Mouse (Mus musculus): ENCODE measurements around the gene Aamp. TPM values are rescaled to one million over a fixed set of nuclear protein-coding genes. Genes with fewer than 3 reads are reported as not detected.

The Aamp gene
- total and polyA plus RNA-seq, 2 experiments, result 112 to 156 TPM

DNA sequence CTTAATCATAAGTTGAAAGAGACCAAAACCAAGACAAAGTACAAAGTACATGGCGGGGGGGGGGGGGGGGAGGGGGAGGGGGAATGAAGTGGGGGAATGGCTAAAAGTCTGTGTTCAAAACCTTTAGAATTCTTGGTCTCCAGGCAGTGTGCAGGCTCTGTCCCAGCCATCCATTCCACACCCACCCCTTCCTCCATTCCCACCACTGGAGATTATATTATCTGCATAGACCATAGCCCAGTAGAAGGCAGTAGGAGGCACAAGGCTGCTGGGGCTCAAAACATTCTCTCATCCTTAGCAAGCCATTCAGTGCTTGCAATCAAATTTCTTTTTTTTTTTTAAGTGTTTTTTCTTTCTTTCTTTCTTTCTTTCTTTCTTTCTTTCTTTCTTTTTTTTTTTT is 53.5 kb downstream of the Aamp start:
- no peaks in the 10 kb centered on the region for H3K79me2 ChIP-seq (ENCODE audit: control insufficient read depth, insufficient read depth, low read length)
- TF ChIP-seq POLR2A (IDR thresholded peaks at IDR 0.05; ENCODE audit: extremely low read depth, insufficient read depth, low read length), result no peak
- no peak for TF ChIP-seq CTCF (IDR thresholded peaks at IDR 0.05; ENCODE audit: low read depth, low read length)
- H3K9ac ChIP-seq (ENCODE audit: low read depth, low read length), result no peak overlapping the region
- H3K4me3 ChIP-seq (ENCODE audit: insufficient read depth, low read depth, low read length), result no peak overlapping the region
- H3K27me3 ChIP-seq (ENCODE audit: control insufficient read depth, insufficient read depth, low read length), result no peaks in the 10 kb centered on the region
- peaks cover 4% of the 10 kb centered on the region for H3K4me1 ChIP-seq (ENCODE audit: control insufficient read depth, insufficient read depth, low read length)
- no peaks in the 10 kb centered on the region for H3K36me3 ChIP-seq (ENCODE audit: control insufficient read depth, insufficient read depth, low read length)
- H3K27ac ChIP-seq (replicated peaks; ENCODE audit: insufficient read depth, low read depth, low read length), result peak overlapping the region; percentile 82
- DNase-seq (ENCODE audit: extremely low read depth, low read depth, low spot score), result no peak
- WGBS, result 70% methylated on average over 1 of the region's 1 CpGs

DNA sequence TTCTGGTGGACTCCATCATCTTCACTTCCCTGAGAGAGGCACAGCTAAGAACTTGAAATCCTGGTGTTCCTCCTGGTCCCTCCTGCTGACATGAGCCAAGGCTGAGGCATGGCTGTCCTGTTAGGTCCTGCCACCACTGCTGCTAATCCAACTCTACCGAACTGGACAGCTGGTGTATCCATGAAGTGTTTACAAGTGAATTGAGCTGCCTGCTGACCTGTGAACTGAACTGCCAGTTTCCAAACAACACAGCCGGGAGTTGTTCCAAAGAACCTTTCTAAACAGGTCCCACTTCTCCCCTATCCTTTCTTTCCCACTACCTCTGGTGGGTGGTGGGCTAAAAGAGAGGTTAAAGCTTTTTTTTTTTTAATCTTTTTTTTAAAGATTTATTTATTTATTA is 54.6 kb downstream of the Aamp start:
- no peaks in the 10 kb centered on the region for H3K79me2 ChIP-seq (ENCODE audit: control insufficient read depth, insufficient read depth, low read length)
- peak overlapping the region; percentile 77 for H3K27ac ChIP-seq (replicated peaks; ENCODE audit: insufficient read depth, low read depth, low read length)
- 18% methylated on average over 2 of the region's 2 CpGs for WGBS
- H3K4me1 ChIP-seq (ENCODE audit: control insufficient read depth, insufficient read depth, low read length), result peaks cover 4% of the 10 kb centered on the region
- TF ChIP-seq POLR2A (IDR thresholded peaks at IDR 0.05; ENCODE audit: extremely low read depth, insufficient read depth, low read length), result no peak
- TF ChIP-seq CTCF (IDR thresholded peaks at IDR 0.05; ENCODE audit: low read depth, low read length), result no peak
- peak; percentile 92 for DNase-seq (ENCODE audit: extremely low read depth, low read depth, low spot score)
- H3K36me3 ChIP-seq (ENCODE audit: control insufficient read depth, insufficient read depth, low read length), result no peaks in the 10 kb centered on the region
- H3K4me3 ChIP-seq (ENCODE audit: insufficient read depth, low read depth, low read length), result no peak overlapping the region
- no peaks in the 10 kb centered on the region for H3K27me3 ChIP-seq (ENCODE audit: control insufficient read depth, insufficient read depth, low read length)
- H3K9ac ChIP-seq (ENCODE audit: low read depth, low read length), result no peak overlapping the region

Other genes with a start within 250 kb of the Aamp start
- gene Tns1, start 160.3 kb downstream of the Aamp start, total RNA-seq (2014; rRNA removed), result 17.9 and 25.2 TPM in 2 replicates
- gene Tns1, start 160.3 kb downstream of the Aamp start, polyA plus RNA-seq (2012; rRNA removed), result 42.1 and 47.9 TPM in 2 replicates
- 0.20 and 0.37 TPM in 2 replicates for gene Rufy4, start 159.2 kb downstream of the Aamp start, total RNA-seq (2014; rRNA removed)
- 0.09 and 0.32 TPM in 2 replicates for gene Rufy4, start 159.2 kb downstream of the Aamp start, polyA plus RNA-seq (2012; rRNA removed)
- 0.07 TPM in 1 of 2 replicates, not detected in the other for gene Cxcr2, start 130.7 kb downstream of the Aamp start, total RNA-seq (2014; rRNA removed)
- 0.13 and 0.15 TPM in 2 replicates for gene Cxcr2, start 130.7 kb downstream of the Aamp start, polyA plus RNA-seq (2012; rRNA removed)
- gene Cxcr1, start 90.1 kb downstream of the Aamp start, total RNA-seq (2014; rRNA removed), result not detected in 2 replicates
- not detected in 2 replicates for gene Cxcr1, start 90.1 kb downstream of the Aamp start, polyA plus RNA-seq (2012; rRNA removed)
- gene Arpc2, start 48.7 kb downstream of the Aamp start, total RNA-seq (2014; rRNA removed), result 83.4 and 96.3 TPM in 2 replicates
- gene Arpc2, start 48.7 kb downstream of the Aamp start, polyA plus RNA-seq (2012; rRNA removed), result 59.2 and 70.5 TPM in 2 replicates
- gene Gpbar1, start 6.2 kb downstream of the Aamp start, total RNA-seq (2014; rRNA removed), result not detected in 2 replicates
- gene Gpbar1, start 6.2 kb downstream of the Aamp start, polyA plus RNA-seq (2012; rRNA removed), result 0.11 and 0.20 TPM in 2 replicates
- 28.0 and 34.4 TPM in 2 replicates for gene Pnkd, start 192 bp upstream of the Aamp start, total RNA-seq (2014; rRNA removed)
- 130 and 138 TPM in 2 replicates for gene Pnkd, start 192 bp upstream of the Aamp start, polyA plus RNA-seq (2012; rRNA removed)
- gene Tmbim1, start 20.9 kb upstream of the Aamp start, total RNA-seq (2014; rRNA removed), result 26.1 and 31.5 TPM in 2 replicates
- gene Tmbim1, start 20.9 kb upstream of the Aamp start, polyA plus RNA-seq (2012; rRNA removed), result 89.8 and 101 TPM in 2 replicates
- gene Catip, start 77.4 kb upstream of the Aamp start, total RNA-seq (2014; rRNA removed), result 0.09 TPM in 1 of 2 replicates, not detected in the other
- 0.09 TPM in 1 of 2 replicates, not detected in the other for gene Catip, start 77.4 kb upstream of the Aamp start, polyA plus RNA-seq (2012; rRNA removed)
- 17.5 and 23.4 TPM in 2 replicates for gene Slc11a1, start 90.5 kb upstream of the Aamp start, total RNA-seq (2014; rRNA removed)
- 10.8 and 21.4 TPM in 2 replicates for gene Slc11a1, start 90.5 kb upstream of the Aamp start, polyA plus RNA-seq (2012; rRNA removed)
- gene Ctdsp1, start 106.8 kb upstream of the Aamp start, total RNA-seq (2014; rRNA removed), result 27.1 and 41.9 TPM in 2 replicates
- 167 and 185 TPM in 2 replicates for gene Ctdsp1, start 106.8 kb upstream of the Aamp start, polyA plus RNA-seq (2012; rRNA removed)
- 0.13 and 0.18 TPM in 2 replicates for gene Vil1, start 124.6 kb upstream of the Aamp start, total RNA-seq (2014; rRNA removed)
- gene Vil1, start 124.6 kb upstream of the Aamp start, polyA plus RNA-seq (2012; rRNA removed), result 0.22 and 0.26 TPM in 2 replicates
- gene Cnot9, start 221.3 kb upstream of the Aamp start, total RNA-seq (2014; rRNA removed), result 8.5 and 10.5 TPM in 2 replicates
- 9.6 and 10.7 TPM in 2 replicates for gene Cnot9, start 221.3 kb upstream of the Aamp start, polyA plus RNA-seq (2012; rRNA removed)